Mouse (Mus musculus) liver, adult 2 months (tissue): ENCODE results near the gene Pde12.

Source experiments
- CTCF ChIP-seq: fragments of 200-500 bp; IDR thresholded peaks from 2 replicates; pipeline ENCODE4 v1.5.1; 2011; ENCODE audit warnings: low read depth, low read length, control low read depth
- POLR2A ChIP-seq: fragments of 200-500 bp; IDR thresholded peaks from 2 replicates; pipeline ENCODE4 v1.6.1; 2011; ENCODE audit warnings: low read length, control low read depth; ENCODE audit not compliant: insufficient read depth; ENCODE audit errors: extremely low read depth

- no peak for TF ChIP-seq CTCF
- TF ChIP-seq POLR2A: no peak
Observed at GRCm38 (mm10) chr14:26670964-26671363, 1.3 kb upstream of the Pde12 start.
